Mouse (Mus musculus): Measurements from ENCODE around the gene Zdhhc24. TPM values are rescaled to one million over a fixed set of nuclear protein-coding genes. Genes with fewer than 3 reads are reported as not detected.
"Not testable (repeated sequence)": the region's sequence is repeated elsewhere in the genome, so short reads cannot be mapped to it uniquely, and the experiment has no call there.

Gene Zdhhc24
- total RNA-seq, 2 experiments from 2014 or later, result 24.7 to 25.9 TPM

DNA sequence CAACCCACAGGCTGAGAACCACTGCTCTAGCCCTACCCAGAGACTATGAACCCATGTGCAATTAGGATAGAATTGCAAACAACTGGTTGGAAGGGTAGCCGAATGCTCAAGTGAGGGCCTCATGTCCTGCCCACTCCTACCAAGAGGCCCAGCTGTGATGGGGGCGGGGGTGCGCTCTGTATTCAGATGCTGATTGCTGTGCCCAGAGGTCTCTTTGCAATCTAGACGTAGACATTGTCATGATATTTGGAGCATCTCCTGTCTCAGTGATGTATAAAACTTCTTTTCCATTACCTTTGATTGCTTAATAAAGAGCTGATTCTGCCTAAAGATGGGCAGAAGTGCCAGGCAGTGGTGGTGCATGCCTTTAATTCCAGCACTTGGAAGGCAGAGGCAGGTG, 28.7 kb upstream of the Zdhhc24 start:
- intact Hi-C loops (cut with DNase I), result loop anchor here (5.0 to 10.0 kb wide), 2 partner anchors 92 to 345 kb away; partner anchors contain the start of gene Rbm4b
- H3K27ac ChIP-seq, result no peak overlapping the region
- no peak for TF ChIP-seq CTCF (IDR thresholded peaks at IDR 0.05)

DNA sequence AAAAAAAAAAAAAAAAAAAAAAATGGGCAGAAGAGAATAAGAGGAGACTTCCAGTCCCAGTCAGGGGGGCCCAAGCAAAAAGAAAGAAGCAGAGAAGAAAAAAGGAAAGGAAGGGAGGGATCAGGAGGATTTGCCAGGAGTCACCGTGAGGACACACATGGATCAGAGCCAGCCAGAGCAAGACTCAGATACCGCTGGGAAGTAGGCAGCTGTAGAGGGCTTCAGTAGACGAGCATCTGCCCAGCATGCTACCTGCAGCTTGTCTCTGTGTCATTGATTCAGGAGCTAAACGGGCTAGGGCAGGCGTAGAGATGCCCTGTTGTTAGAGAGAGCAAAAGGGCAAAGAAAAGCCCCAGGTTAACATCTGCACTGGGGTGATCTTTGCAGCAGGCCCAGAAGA, 28.2 kb upstream of the Zdhhc24 start:
- intact Hi-C loops (cut with DNase I), result no loop called here
- H3K27ac ChIP-seq, result no peak overlapping the region

More for the DNA sequence above, 28.7 kb upstream of the Zdhhc24 start:
- H3K4me3 ChIP-seq, result no peak overlapping the region
- no peak for DNase-seq (ENCODE audit: extremely low spot score in 1 of 2, low spot score in 2 of 2)

DNA sequence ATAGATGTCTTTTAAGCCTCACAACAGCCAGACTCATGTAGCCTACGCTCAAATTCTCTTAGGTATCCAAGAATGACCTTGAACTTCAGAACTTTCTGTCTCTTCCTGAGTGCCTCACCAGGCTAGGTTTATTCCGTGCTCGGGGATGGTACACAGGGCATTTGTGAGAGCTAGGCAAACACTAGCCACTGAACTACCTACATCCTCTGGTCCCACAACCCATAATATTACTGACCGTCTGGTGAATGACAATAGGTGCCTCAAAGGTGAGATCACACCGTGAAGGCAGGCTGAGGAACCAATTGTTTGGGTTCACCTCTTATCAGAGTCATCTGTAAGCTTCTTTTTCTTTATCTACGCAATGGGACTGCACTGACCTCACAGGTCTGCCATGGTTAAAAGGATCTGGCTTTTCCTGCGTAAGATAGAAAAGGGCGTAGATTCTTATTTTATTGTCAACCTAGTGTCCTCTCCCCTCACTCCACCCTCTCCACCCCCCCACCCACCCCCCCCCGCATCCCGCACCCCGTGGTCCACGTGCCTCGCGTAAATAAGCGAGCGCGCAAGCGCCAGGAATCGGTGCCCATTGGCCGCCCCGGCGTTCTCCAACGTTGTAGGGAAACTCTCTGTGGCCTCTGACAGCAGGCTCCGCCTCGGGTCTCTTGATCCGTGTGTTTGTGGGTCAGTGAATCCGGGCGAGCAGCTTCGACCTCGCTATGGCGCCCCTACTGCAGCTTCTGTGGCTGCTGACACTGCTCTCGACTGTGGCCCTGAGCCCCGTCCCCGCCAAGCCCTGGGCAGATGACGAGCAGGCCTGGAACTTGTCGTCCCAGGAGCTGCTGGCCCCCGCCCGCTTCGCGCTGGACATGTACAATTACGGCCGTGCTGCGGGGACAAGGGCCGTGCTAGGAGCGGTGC, 23.7 kb upstream of the Zdhhc24 start, which contains the start of gene Ctsf:
Gene Ctsf, plus strand, starts transcription at position 579 of the 918 bp plus-strand sequence.
- TF ChIP-seq CTCF (IDR thresholded peaks at IDR 0.05), result no peak; the same call in 1 of the 2 replicates
- H3K27ac ChIP-seq, result peak within 1 kb of the TSS; percentile 88
- DNase-seq (ENCODE audit: extremely low spot score in 1 of 2, low spot score in 2 of 2), result peak; percentile 87 to 89
- peak within 1 kb of the TSS; percentile 81 for H3K4me3 ChIP-seq
- intact Hi-C loops (cut with DNase I), result no loop called here

More for the DNA sequence above, 28.2 kb upstream of the Zdhhc24 start:
- no peak overlapping the region for H3K4me3 ChIP-seq
- no peak for TF ChIP-seq CTCF (IDR thresholded peaks at IDR 0.05)
- no peak for DNase-seq (ENCODE audit: extremely low spot score in 1 of 2, low spot score in 2 of 2)

DNA sequence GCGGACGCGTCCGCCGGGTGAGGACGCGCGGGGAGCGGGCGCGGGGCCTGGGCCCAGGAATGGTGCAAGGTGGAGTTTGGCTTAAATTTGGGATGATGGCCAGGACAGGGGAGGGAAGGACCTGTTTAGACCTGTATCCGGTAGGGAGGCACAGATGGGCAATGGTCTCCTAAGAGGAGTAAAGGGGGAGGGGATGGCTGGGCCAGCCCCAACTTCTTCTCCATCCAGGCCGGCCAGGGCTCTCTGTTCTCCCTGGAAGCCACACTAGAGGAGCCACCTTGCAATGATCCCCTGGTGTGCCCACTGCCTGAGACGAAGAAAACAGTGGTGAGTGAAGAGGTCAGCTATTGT, 23.0 kb upstream of the Zdhhc24 start:
- H3K27ac ChIP-seq, result peak overlapping the region; percentile 88
- peak overlapping the region; percentile 81 for H3K4me3 ChIP-seq
- no peak for TF ChIP-seq CTCF (IDR thresholded peaks at IDR 0.05)
- intact Hi-C loops (cut with DNase I), result no loop called here
- no peak for DNase-seq (ENCODE audit: extremely low spot score in 1 of 2, low spot score in 2 of 2)

DNA sequence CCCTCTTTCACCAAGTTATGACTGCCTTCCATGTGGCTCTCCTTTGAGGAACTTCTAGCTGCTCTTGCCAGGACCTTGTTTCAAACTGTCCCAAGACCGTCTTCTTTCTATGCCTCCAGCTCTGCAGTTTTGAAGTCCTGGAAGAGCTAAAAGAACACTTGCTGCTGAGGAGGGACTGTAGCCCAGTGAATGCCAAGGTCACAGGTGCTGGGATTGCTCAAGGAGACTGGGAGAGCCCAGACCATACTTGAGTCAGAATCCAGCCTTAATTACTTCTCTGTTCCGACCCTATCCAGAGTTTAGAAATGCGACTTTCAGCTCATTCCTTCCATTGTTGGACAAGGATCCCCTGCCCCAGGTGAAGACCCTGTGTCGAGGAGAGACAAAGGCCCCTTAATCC, 22.5 kb upstream of the Zdhhc24 start:
- peak overlapping the region; percentile 88; the same call in 1 of the 2 replicates for H3K27ac ChIP-seq
- no peak for TF ChIP-seq CTCF (IDR thresholded peaks at IDR 0.05)
- peak overlapping the region; percentile 81 for H3K4me3 ChIP-seq
- intact Hi-C loops (cut with DNase I), result no loop called here
- DNase-seq (ENCODE audit: extremely low spot score in 1 of 2, low spot score in 2 of 2), result no peak

DNA sequence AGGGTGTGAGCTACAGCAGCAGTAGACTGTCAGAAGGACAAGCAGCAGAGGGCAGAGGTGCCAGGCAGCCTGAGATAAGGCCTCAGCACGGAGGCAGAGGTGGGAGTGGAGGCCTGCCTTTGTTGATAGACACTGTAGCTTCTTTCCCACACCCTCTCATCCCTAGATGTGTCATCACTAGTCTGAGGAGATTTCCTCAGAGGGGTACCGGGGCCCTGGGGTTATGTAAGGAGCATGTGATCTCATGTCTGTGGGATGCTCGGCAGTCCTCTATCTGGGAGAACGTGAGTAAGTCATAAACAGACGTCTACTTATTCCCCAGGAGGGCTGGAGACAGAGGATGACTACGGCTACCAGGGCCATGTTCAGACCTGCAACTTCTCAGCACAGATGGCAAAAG, 19.4 kb upstream of the Zdhhc24 start:
- DNase-seq (ENCODE audit: extremely low spot score in 1 of 2, low spot score in 2 of 2), result no peak
- intact Hi-C loops (cut with DNase I), result no loop called here
- TF ChIP-seq CTCF (IDR thresholded peaks at IDR 0.05), result no peak
- H3K27ac ChIP-seq, result no peak overlapping the region
- H3K4me3 ChIP-seq, result no peak overlapping the region

DNA sequence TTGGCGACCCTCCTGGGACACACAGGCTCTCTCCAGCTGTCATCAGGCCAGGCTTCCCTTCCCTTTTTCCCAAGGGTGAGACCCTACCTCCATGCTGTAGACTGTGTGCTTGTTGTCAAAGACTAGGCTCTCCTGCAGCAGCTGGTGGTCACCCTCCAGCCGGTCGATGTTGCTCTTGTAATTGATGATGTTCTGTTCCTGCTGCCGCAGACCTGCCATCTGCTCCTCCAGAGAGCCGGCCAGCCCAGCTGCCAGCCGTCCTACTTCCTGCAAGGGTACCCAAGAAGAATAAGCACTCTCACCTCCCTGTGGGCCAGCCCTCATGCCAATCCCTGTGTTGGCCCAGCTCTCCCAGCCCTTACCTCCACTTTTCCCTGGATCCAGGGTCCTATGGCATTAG, 15.4 kb upstream of the Zdhhc24 start:
- H3K27ac ChIP-seq, result no peak overlapping the region
- no peak for DNase-seq (ENCODE audit: extremely low spot score in 1 of 2, low spot score in 2 of 2)
- intact Hi-C loops (cut with DNase I), result no loop called here
- TF ChIP-seq CTCF (IDR thresholded peaks at IDR 0.05), result no peak
- H3K4me3 ChIP-seq, result no peak overlapping the region

DNA sequence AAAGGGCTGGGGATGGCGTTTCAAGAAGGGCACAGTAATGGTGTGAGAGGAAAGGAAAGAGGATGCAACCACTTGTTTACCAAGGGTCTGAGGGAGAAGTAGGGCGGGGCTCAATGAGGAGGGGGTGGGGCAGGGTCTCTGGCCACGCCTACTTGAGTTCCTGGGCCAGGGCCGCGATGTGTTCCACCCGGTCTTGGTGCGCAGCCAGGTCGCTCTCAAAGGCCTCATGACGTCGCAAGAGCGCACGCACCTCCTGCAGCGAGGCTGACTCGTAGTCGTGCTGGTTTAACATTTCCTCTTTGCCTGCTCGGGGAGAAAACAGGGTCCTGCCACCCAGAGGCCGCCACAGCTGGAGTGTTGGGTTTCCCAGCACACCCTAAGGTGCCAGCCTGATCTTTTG, 13.3 kb upstream of the Zdhhc24 start:
- no peak for DNase-seq (ENCODE audit: extremely low spot score in 1 of 2, low spot score in 2 of 2)
- TF ChIP-seq CTCF (IDR thresholded peaks at IDR 0.05), result no peak
- Histone ChIP-seq H3K4me3 (no peak overlapping the region), H3K27ac (no peak overlapping the region)
- intact Hi-C loops (cut with DNase I), result no loop called here

DNA sequence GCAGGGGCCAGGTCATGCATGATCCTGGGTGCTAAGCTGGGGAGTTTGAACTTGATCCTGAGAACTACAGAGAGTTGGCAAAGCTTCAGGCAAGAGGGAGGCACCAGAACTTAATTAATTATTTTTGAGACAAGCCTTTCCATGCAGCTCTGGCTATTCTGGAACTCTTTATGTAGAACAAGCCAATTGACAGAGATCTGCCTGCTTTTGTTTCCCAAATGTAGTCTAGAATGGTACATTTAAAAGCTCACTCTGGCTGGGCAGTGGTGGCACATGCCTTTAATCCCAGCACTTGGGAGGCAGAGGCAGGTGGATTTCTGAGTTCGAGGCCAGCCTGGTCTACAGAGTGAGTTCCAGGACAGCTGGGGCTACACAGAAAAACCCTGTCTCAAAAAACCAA, 3.9 kb upstream of the Zdhhc24 start:
- intact Hi-C loops (cut with DNase I); H3K4me3 ChIP-seq: not testable (repeated sequence)

DNA sequence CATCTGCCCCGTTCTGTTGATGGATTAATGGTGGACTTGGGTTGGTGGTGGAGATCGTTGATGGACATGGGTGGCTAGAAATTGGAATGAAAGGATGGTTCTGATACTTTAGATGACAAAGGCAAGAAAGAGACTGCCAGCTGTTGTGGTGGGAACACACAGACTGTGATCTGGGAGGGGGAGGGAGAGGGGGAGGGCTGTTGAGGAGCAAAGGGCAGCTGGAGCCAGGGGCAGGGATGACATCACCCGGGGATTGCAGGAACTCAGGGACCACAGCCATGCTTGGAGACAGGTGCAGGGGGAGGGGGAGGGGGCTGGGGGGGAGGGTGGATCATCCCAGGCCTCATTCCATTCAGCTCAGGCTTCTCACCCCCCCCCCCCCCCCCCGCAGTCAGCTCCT, 2.2 kb upstream of the Zdhhc24 start:
- TF ChIP-seq CTCF (IDR thresholded peaks at IDR 0.05), result no peak
- DNase-seq (ENCODE audit: extremely low spot score in 1 of 2, low spot score in 2 of 2), result no peak
- Histone ChIP-seq H3K27ac (no peak overlapping the region), H3K4me3 (no peak overlapping the region)
- intact Hi-C loops (cut with DNase I), result no loop called here

More for the DNA sequence above, 3.9 kb upstream of the Zdhhc24 start:
- H3K27ac ChIP-seq; DNase-seq (ENCODE audit: extremely low spot score in 1 of 2, low spot score in 2 of 2): not testable (repeated sequence)

DNA sequence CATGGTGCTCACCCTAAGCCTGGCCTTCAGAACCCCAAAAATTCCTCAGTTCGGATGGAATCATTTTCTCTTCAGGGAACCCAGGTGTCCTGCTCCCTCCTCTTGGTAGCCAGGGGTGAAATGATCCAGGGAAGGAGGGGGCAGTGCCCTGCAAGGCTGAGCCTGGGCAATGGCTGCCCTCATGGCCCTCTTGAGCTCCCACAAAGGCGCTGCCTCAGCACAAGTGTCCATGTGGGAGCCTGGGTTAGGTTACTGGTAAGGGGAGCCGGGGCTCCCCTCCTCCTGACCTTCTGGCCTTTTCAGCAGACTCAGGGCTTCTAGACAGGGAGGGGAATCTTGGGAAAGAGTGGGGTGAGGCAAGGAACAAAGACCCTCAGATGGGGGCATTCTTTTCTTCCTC, 1.7 kb upstream of the Zdhhc24 start:
- H3K4me3 ChIP-seq, result no peak overlapping the region
- intact Hi-C loops (cut with DNase I), result no loop called here
- H3K27ac ChIP-seq, result no peak overlapping the region
- no peak for TF ChIP-seq CTCF (IDR thresholded peaks at IDR 0.05)
- no peak for DNase-seq (ENCODE audit: extremely low spot score in 1 of 2, low spot score in 2 of 2)

DNA sequence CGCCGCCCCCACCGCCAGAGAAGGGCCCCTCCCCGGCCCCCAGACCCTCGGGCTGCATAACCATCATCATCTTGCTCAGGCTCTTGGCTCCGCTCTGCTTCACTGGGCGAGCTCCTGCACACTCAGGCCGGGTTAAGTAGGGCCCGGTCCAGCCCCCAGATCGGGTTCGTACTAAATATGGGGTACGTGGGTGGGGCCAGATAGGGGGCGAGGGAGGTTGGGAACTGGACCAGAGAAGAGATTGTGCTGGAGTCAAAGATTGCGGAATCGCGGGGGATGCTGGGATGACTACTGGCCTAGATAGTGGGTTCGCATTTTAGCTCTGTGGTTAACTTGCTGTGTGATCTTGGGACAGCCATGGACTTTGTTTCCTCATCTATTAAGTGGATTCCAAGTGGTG, 683 bp upstream of the Zdhhc24 start, which contains the start of gene Actn3:
Gene Actn3, minus strand, starts transcription at position 125 of the 400 bp plus-strand sequence.
- no peak for DNase-seq (ENCODE audit: extremely low spot score in 1 of 2, low spot score in 2 of 2)
- intact Hi-C loops (cut with DNase I), result no loop called here
- H3K27ac ChIP-seq, result peak within 1 kb of the TSS; percentile 90
- no peak for TF ChIP-seq CTCF (IDR thresholded peaks at IDR 0.05)
- H3K4me3 ChIP-seq, result peak within 1 kb of the TSS; percentile 75

DNA sequence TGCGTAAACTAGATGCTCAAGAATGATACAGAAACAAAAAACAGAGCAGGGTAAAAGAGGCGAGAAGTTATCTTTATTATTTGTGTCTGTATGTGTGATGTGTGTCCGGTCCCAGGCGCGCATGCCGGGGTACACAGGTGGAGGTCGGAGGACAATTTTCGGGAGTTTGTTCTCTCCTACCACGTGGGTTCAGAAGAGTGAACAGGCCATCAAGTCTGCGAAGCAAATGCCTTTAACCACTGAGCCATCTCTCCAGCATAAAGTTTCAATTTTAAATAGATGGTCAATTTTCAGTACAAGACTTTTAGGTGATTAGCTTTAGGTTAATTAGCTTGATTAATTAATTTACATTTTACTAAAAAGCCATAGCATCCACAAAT, 846 bp downstream of the Zdhhc24 start:
- H3K27ac ChIP-seq, result no peak overlapping the region
- intact Hi-C loops (cut with DNase I), result no loop called here
- H3K4me3 ChIP-seq, result peak overlapping the region; percentile 75
- no peak for TF ChIP-seq CTCF (IDR thresholded peaks at IDR 0.05)
- no peak for DNase-seq (ENCODE audit: extremely low spot score in 1 of 2, low spot score in 2 of 2)

Data from left cerebral cortex, adult 2 months (tissue).